Mouse (Mus musculus) brown adipose tissue, adult 24 weeks (tissue): ENCODE data around the gene Olfr1375. TPM values are rescaled to one million over a fixed set of nuclear protein-coding genes. Genes with fewer than 3 reads are reported as not detected.

Source experiments
- H3K27ac ChIP-seq: fragments of 200-500 bp; replicated peaks from 2 replicates; pipeline ENCODE4 v1.5.1; 2012; ENCODE audit warnings: low read depth, mild to moderate bottlenecking, low read length
- H3K4me1 ChIP-seq: fragments of 200-500 bp; 2 replicates; pipeline ENCODE4 v1.6.1; 2012; ENCODE audit warnings: low read length, mixed read lengths; ENCODE audit not compliant: control insufficient read depth, insufficient read depth, insufficient read length
- H3K4me3 ChIP-seq: fragments of 200-500 bp; 2 replicates; pipeline ENCODE4 v1.5.1; 2012; ENCODE audit warnings: low read depth, mild to moderate bottlenecking, low read length, moderate library complexity; ENCODE audit not compliant: insufficient read depth
- polyA plus RNA-seq: library from polyadenylated mRNA; stranded (reverse); fragments of >200 nt; gene quantifications from 2 replicates; pipeline ENCODE4 v1.2.4, GENCODE M21; 2012; ENCODE audit not compliant: missing spikeins, insufficient read depth, insufficient read length

Gene Olfr1375
- polyA plus RNA-seq, 1 experiment: not detected

DNA sequence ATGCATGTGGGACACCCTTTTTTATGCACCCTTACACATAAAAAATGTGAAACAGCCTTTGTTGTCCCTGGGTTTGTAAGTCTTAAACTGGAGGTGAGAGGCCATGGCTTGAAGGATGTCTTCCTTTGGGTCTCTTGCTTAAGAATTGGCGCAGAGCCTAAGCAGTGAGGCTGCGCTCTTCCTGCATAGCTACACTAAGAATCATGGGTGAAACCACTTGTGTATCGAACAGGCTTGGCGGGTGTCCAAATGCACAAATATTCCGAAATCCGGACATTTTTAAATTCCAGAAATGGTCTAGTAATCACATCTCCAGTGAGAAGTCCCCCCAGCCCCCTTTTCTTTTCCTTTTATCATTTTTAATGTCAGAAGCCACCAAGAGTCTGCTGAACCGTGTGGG is 15.4 kb downstream of the Olfr1375 start:
- H3K4me3 ChIP-seq: no peak overlapping the region
- no peak overlapping the region for H3K27ac ChIP-seq
- H3K4me1 ChIP-seq: no peaks in the 10 kb centered on the region

- no peak overlapping the region for H3K27ac ChIP-seq
These were observed 15.9 kb downstream of the Olfr1375 start for GRCm38 (mm10) chr11:51063841-51064240.

GRCm38 (mm10) chr11:51084527-51084926 is 36.6 kb downstream of the Olfr1375 start:
- Histone ChIP-seq H3K4me1 (no peaks in the 10 kb centered on the region), H3K27ac (no peak overlapping the region), H3K4me3 (no peak overlapping the region)

More at GRCm38 (mm10) chr11:51063841-51064240, 15.9 kb downstream of the Olfr1375 start:
- Histone ChIP-seq H3K4me1 (no peaks in the 10 kb centered on the region), H3K4me3 (no peak overlapping the region)

- Histone ChIP-seq H3K4me3 (no peak overlapping the region), H3K27ac (no peak overlapping the region), H3K4me1 (no peaks in the 10 kb centered on the region)
These were observed 37.4 kb downstream of the Olfr1375 start for GRCm38 (mm10) chr11:51085269-51085668.

Other genes with a start within 250 kb of the Olfr1375 start
- 1.3 and 1.8 TPM in 2 replicates for gene Zfp354c, start 220.4 kb upstream of the Olfr1375 start, polyA plus RNA-seq
- gene Zfp879, start 206.6 kb upstream of the Olfr1375 start, polyA plus RNA-seq: 0.71 and 1.1 TPM in 2 replicates
- not detected in 2 replicates for gene Grm6, start 197.4 kb upstream of the Olfr1375 start, polyA plus RNA-seq
- gene Zfp454, start 160.5 kb upstream of the Olfr1375 start, polyA plus RNA-seq: 0.75 and 1.6 TPM in 2 replicates
- 8.5 and 9.8 TPM in 2 replicates for gene Zfp2, start 131.9 kb upstream of the Olfr1375 start, polyA plus RNA-seq
- gene Zfp354b, start 116.5 kb upstream of the Olfr1375 start, polyA plus RNA-seq: 2.2 and 3.2 TPM in 2 replicates
- gene 4933414I15Rik, start 104.3 kb upstream of the Olfr1375 start, polyA plus RNA-seq: not detected in 2 replicates
- gene Prop1, start 94.3 kb upstream of the Olfr1375 start, polyA plus RNA-seq: not detected in 2 replicates
- gene Olfr1378, start 81.6 kb upstream of the Olfr1375 start, polyA plus RNA-seq: not detected in 2 replicates
- gene Olfr1377, start 66.1 kb upstream of the Olfr1375 start, polyA plus RNA-seq: not detected in 2 replicates
- gene Olfr51, start 44.5 kb upstream of the Olfr1375 start, polyA plus RNA-seq: not detected in 2 replicates
- not detected in 2 replicates for gene Olfr54, start 33.9 kb upstream of the Olfr1375 start, polyA plus RNA-seq
- gene Zfp354a, start 11.1 kb downstream of the Olfr1375 start, polyA plus RNA-seq: 1.6 and 2.6 TPM in 2 replicates
- gene Gm12569, start 172.4 kb downstream of the Olfr1375 start, polyA plus RNA-seq: not detected in 2 replicates
- 27.7 and 40.0 TPM in 2 replicates for gene Clk4, start 213.6 kb downstream of the Olfr1375 start, polyA plus RNA-seq
- 3.0 and 3.2 TPM in 2 replicates for gene BC049762, start 214.9 kb downstream of the Olfr1375 start, polyA plus RNA-seq
- 2.3 and 3.6 TPM in 2 replicates for gene Col23a1, start 241.8 kb downstream of the Olfr1375 start, polyA plus RNA-seq